Mouse (Mus musculus): ENCODE results near the gene Mcm5. TPM values are rescaled to one million over a fixed set of nuclear protein-coding genes. Genes with fewer than 3 reads are reported as not detected.
A peak's percentile ranks its signal among the peaks of the same experiment; 100 is the strongest.

The Mcm5 gene
- polyA plus RNA-seq (2015; fragmentation: Nextera tagmentation; extraction: Ambion mirVana): 167 and 206 TPM in 2 replicates

GRCm38 (mm10) chr8:75109236-75109967 lies at the start of gene Mcm5:
Mcm5 (plus strand) TSS chr8:75109569.
- DNase-seq (ENCODE audit: low spot score): peak; percentile 99

GRCm38 (mm10) chr8:75060022-75060421 lies 49.3 kb upstream of the Mcm5 start:
- DNase-seq (ENCODE audit: low spot score): no peak

- no peak for DNase-seq (ENCODE audit: low spot score)
Observed at GRCm38 (mm10) chr8:75060815-75061214, 48.6 kb upstream of the Mcm5 start.

GRCm38 (mm10) chr8:75063290-75063689 lies 46.1 kb upstream of the Mcm5 start:
- DNase-seq (ENCODE audit: low spot score): no peak

DNA sequence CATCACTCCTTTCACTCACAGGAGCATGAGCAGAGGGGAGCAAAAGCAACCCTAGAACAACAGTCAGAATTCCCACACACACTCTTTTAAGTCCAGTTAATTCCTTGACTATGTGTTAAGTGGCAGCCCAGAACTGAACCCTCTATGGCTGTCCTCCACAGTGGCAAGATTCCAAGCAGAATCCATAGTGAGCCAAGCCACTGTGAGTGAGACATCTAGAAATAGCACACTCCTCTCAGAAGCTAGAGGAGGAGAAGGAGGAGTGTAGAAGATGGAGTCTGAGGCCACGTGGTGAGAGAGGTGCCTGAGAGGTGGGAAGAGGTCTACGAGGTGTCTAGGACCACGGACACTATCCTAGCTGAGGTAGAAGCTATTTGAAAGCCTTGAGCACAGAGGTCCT lies 44.6 kb upstream of the Mcm5 start:
- no peak for DNase-seq (ENCODE audit: low spot score)

DNA sequence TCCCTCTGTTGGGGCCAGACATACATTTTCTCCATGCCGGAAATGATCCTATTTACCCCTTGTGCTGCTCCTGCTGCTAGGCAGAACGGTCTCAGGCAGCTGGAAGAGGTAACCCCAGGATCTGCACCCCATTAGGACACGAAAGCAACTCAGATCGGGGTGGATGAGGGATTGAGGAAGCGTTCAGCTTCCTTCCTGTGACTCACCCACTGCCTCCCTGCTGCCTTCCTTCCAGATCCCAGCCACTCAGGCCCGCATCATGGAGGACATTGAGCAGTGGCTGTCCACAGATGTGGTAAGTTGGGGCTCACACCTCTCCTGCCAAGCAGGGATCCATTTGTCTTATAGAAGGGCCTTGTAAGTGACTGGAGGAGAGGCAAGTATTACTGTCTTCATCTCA lies 42.1 kb upstream of the Mcm5 start:
- no peak for DNase-seq (ENCODE audit: low spot score)

DNA sequence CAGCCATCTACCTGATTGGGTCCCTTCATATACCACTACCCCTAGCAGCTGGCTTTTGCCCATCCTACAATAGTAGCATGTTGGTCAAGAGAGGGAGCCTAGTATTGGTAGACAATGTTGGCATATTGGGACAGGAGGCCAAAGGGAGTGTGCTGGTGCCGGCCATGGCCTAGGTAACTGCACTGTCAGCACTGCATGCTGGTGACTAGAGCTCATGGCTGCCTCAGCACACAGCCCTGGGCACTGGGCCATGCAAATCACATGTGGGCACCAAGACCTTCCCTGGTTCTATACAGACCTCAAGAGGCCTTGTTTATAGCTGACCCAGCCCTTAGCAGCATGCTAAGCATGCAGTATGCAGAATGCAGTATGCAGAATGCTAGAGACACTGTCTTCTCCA lies 39.1 kb upstream of the Mcm5 start:
- DNase-seq (ENCODE audit: low spot score): no peak

- DNase-seq (ENCODE audit: low spot score): peak; percentile 70
Observed at GRCm38 (mm10) chr8:75071627-75072346, 37.6 kb upstream of the Mcm5 start.

DNA sequence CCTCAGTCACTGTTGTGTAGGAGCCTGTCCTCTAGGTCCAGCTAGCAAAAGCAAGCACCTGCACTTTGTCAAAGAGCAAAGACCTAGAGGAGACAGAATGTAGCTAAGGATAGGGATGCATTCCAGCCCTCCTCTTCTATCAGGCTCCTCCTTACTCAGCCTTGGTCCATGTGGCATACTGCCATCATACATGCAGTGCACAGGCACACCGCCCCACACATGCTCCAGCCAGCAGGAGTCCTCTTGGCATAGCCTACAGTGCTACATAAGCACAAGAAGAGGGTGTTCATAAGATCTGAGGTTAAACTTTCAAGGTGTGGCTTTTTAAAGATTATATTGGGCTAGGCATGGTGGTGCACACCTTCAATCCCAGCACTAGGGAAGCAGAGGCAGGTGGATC lies 34.5 kb upstream of the Mcm5 start:
- no peak for DNase-seq (ENCODE audit: low spot score)

DNA sequence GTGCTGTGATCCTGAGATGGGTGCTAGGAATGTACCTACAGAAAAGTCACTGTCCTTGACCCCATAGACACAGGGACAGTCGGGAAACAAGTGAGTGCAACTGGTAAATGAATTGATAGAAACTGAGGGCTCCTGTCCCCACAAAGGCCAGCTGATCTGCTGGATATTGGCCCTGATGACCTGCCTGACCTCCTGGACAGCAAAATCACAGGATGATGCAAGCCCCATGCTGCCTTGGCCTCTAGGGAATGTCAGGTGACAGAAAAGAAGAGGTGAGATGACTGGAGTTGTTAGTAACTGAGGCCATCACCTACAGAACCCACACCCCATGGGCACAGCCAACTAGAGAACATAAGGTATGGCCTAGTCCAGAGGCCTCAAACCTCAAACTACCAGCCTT lies 31.2 kb upstream of the Mcm5 start:
- no peak for DNase-seq (ENCODE audit: low spot score)

- DNase-seq (ENCODE audit: low spot score): no peak
Observed at GRCm38 (mm10) chr8:75078851-75079250, 30.5 kb upstream of the Mcm5 start.

GRCm38 (mm10) chr8:75081364-75082040 lies 27.9 kb upstream of the Mcm5 start:
- no peak for DNase-seq (ENCODE audit: low spot score)

GRCm38 (mm10) chr8:75082181-75082805 lies 27.1 kb upstream of the Mcm5 start:
- DNase-seq (ENCODE audit: low spot score): no peak

DNA sequence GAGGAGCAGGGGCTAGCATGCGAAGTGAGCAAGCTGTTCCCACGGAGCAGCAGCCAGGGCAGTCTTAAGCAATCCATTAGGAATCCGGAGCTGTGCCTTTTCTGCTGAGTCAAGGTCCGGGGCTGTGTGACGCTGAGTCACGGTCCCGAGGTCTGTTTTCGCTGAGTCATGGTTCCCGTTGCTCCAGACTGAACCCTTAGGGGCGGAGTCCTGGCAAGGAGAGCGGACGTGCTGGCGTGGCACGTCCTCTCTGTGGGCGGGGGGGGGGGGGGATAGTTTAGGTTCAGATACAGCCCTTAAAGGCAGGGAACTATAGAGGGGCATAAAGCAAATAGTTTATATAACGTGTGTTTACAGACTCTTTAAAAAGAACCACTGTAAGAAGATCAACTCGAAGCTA lies 25.5 kb upstream of the Mcm5 start:
- peak; percentile 90 for DNase-seq (ENCODE audit: low spot score)

DNA sequence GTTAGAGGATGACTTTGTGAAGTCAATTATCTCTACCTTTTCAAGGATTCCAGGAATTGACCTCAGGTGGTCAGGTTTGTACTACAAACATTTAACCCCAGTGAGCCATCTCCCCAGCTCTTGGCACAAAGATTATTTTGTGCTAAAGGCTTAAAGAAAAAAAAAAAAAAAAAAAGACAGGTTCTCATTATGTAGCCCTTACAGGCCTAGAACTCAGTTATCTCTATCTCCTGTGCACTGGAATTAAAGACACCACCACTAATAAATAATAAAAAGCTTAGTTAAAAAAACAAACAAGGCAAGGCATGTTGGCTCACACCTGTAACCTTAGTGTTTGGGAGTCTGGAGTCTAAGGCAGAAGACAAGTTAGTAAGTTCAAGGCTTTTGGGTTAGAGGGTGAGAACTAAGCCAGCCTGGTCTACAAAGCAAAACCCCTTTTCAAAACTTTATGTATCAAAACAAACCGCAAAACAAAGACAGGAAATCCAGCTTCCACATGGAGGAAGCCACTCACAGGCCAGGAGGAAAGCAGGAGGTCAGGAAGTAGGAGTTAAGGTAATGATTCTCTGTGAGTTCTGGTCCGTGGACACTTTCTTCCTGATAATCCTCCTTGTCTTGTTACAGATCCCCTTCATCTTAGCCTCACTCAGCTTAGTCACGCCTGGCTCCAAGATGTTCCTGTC lies 24.8 kb upstream of the Mcm5 start:
- no peak for DNase-seq (ENCODE audit: low spot score)

DNA sequence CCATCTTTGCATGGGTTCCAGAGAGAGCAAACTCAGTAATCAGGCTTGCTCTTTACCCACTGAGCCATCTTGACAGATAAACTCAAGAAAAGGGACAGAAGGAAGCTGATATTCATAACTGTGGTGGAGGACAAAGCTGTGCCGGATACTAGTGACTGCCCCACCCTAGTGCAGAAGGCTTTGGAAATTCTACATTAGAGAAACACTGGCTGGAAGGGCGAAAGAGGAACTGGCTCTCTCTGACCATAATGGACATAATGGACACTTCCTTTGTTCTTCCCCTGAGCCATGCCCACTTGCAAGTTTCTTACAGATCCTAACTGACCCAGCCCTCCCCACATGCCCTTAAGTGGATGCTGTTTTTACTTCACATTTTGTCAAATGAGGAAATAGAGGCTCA lies 23.4 kb upstream of the Mcm5 start:
- DNase-seq (ENCODE audit: low spot score): no peak

GRCm38 (mm10) chr8:75087127-75087526 lies 22.2 kb upstream of the Mcm5 start:
- no peak for DNase-seq (ENCODE audit: low spot score)

- peak; percentile 48 for DNase-seq (ENCODE audit: low spot score)
Observed at GRCm38 (mm10) chr8:75088989-75089881, 20.1 kb upstream of the Mcm5 start.

DNA sequence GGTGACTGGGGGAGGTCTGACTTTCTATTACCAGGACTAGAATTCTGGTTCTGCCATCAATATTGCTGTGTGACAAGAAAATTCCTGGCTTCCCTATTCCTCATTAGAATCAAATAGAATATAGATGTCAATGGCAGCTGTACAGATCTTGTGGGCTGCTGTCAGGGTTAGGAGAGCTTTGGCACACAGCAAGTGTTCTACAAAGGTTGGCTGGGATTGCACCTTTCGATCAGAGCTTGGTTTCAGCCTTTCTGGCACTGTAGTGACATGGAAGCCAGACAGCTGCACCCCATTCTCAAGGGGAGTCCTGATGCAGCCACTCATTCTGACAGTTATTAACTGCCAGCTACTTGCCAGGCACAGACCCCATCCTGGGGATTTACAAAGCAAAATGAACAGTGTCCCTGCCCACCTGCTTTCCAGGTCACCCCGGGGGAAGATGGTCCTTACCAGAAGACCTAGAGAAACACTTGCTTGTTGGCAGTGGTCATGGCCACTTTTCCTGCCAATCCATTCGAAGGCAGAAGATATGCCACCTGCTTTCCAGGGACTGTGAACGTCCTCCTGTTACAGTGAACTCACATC lies 18.5 kb upstream of the Mcm5 start:
- DNase-seq (ENCODE audit: low spot score): no peak
